Mouse (Mus musculus) hindbrain, embryonic 11.5 days (tissue): Measurements from ENCODE around the gene Akap6. TPM values are rescaled to one million over a fixed set of nuclear protein-coding genes. Genes with fewer than 3 reads are reported as not detected.

ENCODE experiments used
- ATAC-seq: fragments of 200-750 bp; cut with Nextera tagmentation; 2 replicates; pipeline ENCODE4 v1.8.0; 2017; ENCODE audit warnings: mild to moderate bottlenecking, moderate TSS enrichment, moderate library complexity; ENCODE audit not compliant: low FRiP score
- DNase-seq: peaks from one replicate; pipeline ENCODE4 v3.0.0-alpha.2; 2015; ENCODE audit warnings: low spot score
- H3K27ac ChIP-seq: fragments of 300-500 bp; sonication (generic); 2 replicates; pipeline ENCODE4 v1.5.1; 2014; ENCODE audit warnings: mild to moderate bottlenecking, low read depth, low read length
- H3K27me3 ChIP-seq: fragments of 300-500 bp; sonication (generic); 2 replicates; pipeline ENCODE4 v1.6.1; 2014; ENCODE audit warnings: mild to moderate bottlenecking, low read length, moderate library complexity, mixed read lengths; ENCODE audit not compliant: control insufficient read depth, insufficient read depth
- H3K36me3 ChIP-seq: fragments of 300-500 bp; sonication (generic); 2 replicates; pipeline ENCODE4 v1.6.1; 2014; ENCODE audit warnings: mild to moderate bottlenecking, low read length, moderate library complexity, mixed read lengths; ENCODE audit not compliant: control insufficient read depth, insufficient read depth
- H3K4me1 ChIP-seq: fragments of 300-500 bp; sonication (generic); replicated peaks from 2 replicates; pipeline ENCODE4 v1.6.1; 2014; ENCODE audit warnings: low read length, mixed read lengths; ENCODE audit not compliant: control insufficient read depth, insufficient read depth
- H3K4me2 ChIP-seq: fragments of 300-500 bp; sonication (generic); replicated peaks from 2 replicates; pipeline ENCODE4 v1.6.1; 2014; ENCODE audit warnings: mild to moderate bottlenecking, low read depth, low read length
- H3K4me3 ChIP-seq: fragments of 300-500 bp; sonication (generic); 2 replicates; pipeline ENCODE4 v1.5.1; 2014; ENCODE audit warnings: low read depth, low read length
- H3K9ac ChIP-seq: fragments of 300-500 bp; sonication (generic); 2 replicates; pipeline ENCODE4 v1.6.1; 2014; ENCODE audit warnings: low read depth, low read length
- H3K9me3 ChIP-seq: fragments of 300-500 bp; sonication (generic); 2 replicates; pipeline ENCODE4 v1.6.1; 2016; ENCODE audit warnings: low read length; ENCODE audit not compliant: control insufficient read depth
- WGBS: fragments of 180-500 bp; shearing (Covaris S2); extraction: QIAGEN DNeasy Blood & Tissue Kit; methylation state at CpG from one replicate; pipeline ENCODE4 v1.1.7; 2014; 5-methylcytosine and 5-hydroxymethylcytosine counted together
- polyA plus RNA-seq: library from polyadenylated mRNA; unstranded; fragments of >200 nt; fragmentation: Nextera tagmentation; extraction: Ambion mirVana; gene quantifications from 2 replicates; pipeline ENCODE4 v1.2.1, GENCODE M21; 2014

The Akap6 gene
- polyA plus RNA-seq, 1 experiment from 2014 or later: 35.7 TPM

DNA sequence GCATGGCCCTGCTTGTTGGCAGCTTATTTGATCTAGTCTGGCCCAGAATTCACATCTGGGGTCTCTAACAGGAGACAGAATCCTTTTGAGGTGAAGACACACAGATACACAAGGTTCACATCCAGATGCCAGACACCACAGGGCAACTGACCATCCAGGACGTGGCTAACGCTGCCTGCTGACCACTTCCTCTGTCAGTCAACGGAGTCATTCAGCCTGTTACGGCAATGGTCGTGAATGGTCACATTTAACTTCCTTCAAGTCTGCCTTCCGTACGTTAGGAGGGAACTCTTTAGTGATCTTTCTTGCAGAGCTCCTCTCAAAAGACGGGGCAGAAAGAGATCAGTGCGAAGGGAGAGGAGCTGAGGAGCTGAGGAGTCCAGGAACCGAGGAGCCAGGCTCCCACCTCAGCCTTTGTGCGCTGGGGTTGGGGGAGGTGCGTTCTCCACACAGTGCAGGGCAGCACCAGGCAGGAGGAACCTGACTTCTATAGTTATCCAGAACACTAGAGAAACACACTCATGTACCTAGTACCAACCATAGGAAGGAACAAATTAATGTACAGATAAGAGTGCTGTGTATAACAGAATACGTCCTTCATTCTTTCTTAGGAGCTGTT, 209.4 kb downstream of the Akap6 start:
- H3K36me3 ChIP-seq: no peaks in the 10 kb centered on the region
- no peak for DNase-seq
- no peaks in the 10 kb centered on the region for H3K4me1 ChIP-seq
- H3K9ac ChIP-seq: no peak overlapping the region
- H3K9me3 ChIP-seq: no peaks in the 10 kb centered on the region
- no peaks in the 10 kb centered on the region for H3K27me3 ChIP-seq
- no peak overlapping the region for H3K4me2 ChIP-seq
- no peak overlapping the region for H3K4me3 ChIP-seq
- H3K27ac ChIP-seq: no peak overlapping the region
- WGBS: 68% methylated on average over 13 of the region's 13 CpGs
- ATAC-seq: no peak

- ATAC-seq: no peak
- Histone ChIP-seq H3K9ac (no peak overlapping the region), H3K9me3 (no peaks in the 10 kb centered on the region), H3K4me3 (no peak overlapping the region), H3K27ac (no peak overlapping the region), H3K36me3 (no peaks in the 10 kb centered on the region), H3K27me3 (no peaks in the 10 kb centered on the region), H3K4me2 (no peak overlapping the region), H3K4me1 (no peaks in the 10 kb centered on the region)
- WGBS: 85% methylated on average over 13 of the region's 13 CpGs
- no peak for DNase-seq
Measured at GRCm38 (mm10) chr12:52910345-52910744, 211.2 kb downstream of the Akap6 start.

- no peak for ATAC-seq
- Histone ChIP-seq H3K4me1 (no peaks in the 10 kb centered on the region), H3K27me3 (no peaks in the 10 kb centered on the region), H3K9me3 (no peaks in the 10 kb centered on the region), H3K27ac (no peak overlapping the region), H3K36me3 (no peaks in the 10 kb centered on the region), H3K4me3 (no peak overlapping the region), H3K4me2 (no peak overlapping the region), H3K9ac (no peak overlapping the region)
- peak; percentile 84 for DNase-seq
- 25% methylated on average over 8 of the region's 8 CpGs for WGBS
Measured at GRCm38 (mm10) chr12:52910819-52911218, 211.6 kb downstream of the Akap6 start.

DNA sequence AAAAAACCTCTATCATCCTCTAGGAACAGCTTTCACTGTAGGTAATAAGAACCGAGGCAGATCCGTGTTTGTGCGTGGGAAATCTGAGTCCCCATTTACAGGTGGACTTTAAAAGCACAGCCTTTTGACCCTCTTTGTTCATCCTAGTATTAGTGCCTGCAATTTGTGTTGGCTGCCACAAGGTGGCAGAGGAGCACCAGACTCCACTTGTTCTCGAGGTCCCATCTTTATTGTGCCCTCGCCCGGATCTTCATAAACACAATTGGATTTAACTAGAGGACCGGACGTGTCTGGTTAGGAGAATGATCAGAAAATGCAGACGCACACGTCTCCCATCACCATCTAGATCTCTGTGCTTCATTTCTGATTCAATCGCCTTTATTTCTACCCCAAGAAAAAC, 219.8 kb downstream of the Akap6 start:
- Histone ChIP-seq H3K4me1 (no peaks in the 10 kb centered on the region), H3K4me2 (no peak overlapping the region), H3K27me3 (no peaks in the 10 kb centered on the region), H3K9me3 (no peaks in the 10 kb centered on the region), H3K4me3 (no peak overlapping the region), H3K9ac (no peak overlapping the region), H3K36me3 (no peaks in the 10 kb centered on the region), H3K27ac (no peak overlapping the region)
- ATAC-seq (no peak), DNase-seq (peak; percentile 72)
- WGBS: 26% methylated on average over 11 of the region's 11 CpGs

GRCm38 (mm10) chr12:52922510-52922909, 223.3 kb downstream of the Akap6 start:
- DNase-seq (no peak), ATAC-seq (no peak)
- H3K36me3 ChIP-seq: no peaks in the 10 kb centered on the region
- H3K4me2 ChIP-seq: no peak overlapping the region
- H3K27ac ChIP-seq: no peak overlapping the region
- H3K4me1 ChIP-seq: no peaks in the 10 kb centered on the region
- no peaks in the 10 kb centered on the region for H3K27me3 ChIP-seq
- no peak overlapping the region for H3K4me3 ChIP-seq
- no peaks in the 10 kb centered on the region for H3K9me3 ChIP-seq
- WGBS: 89% methylated on average over 6 of the region's 6 CpGs
- no peak overlapping the region for H3K9ac ChIP-seq

GRCm38 (mm10) chr12:52925448-52925847, 226.3 kb downstream of the Akap6 start:
- Histone ChIP-seq H3K27me3 (no peaks in the 10 kb centered on the region), H3K9ac (no peak overlapping the region), H3K9me3 (no peaks in the 10 kb centered on the region), H3K36me3 (no peaks in the 10 kb centered on the region), H3K4me1 (no peaks in the 10 kb centered on the region), H3K4me2 (no peak overlapping the region), H3K4me3 (no peak overlapping the region), H3K27ac (no peak overlapping the region)
- DNase-seq: no peak
- 67% methylated on average over 4 of the region's 4 CpGs for WGBS
- ATAC-seq: no peak

GRCm38 (mm10) chr12:52933832-52934231, 234.6 kb downstream of the Akap6 start:
- Histone ChIP-seq H3K4me3 (no peak overlapping the region), H3K27ac (no peak overlapping the region), H3K27me3 (no peaks in the 10 kb centered on the region), H3K36me3 (no peaks in the 10 kb centered on the region), H3K4me1 (no peaks in the 10 kb centered on the region), H3K9ac (no peak overlapping the region), H3K9me3 (no peaks in the 10 kb centered on the region), H3K4me2 (no peak overlapping the region)
- ATAC-seq: no peak
- WGBS: 83% methylated on average over 5 of the region's 13 CpGs
- no peak for DNase-seq

DNA sequence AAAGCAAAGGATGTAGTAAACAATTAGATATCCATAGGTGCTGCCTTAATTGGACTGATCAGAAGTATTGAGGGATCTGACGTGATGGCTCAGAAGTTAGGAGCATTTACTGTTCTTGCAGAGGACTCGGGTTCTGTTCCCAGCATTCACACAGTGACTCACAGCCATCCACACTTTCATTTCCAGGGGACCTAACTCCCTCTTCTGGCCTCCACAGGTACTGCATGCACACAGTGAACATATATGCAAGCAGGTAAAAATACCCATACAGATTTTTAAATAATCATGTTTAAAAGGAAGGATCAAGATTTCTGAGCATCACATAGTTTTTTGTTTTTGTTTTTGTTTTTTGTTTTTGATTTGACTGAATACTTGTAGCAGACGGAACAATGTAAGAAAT, 235.8 kb downstream of the Akap6 start:
- H3K9ac ChIP-seq: no peak overlapping the region
- no peaks in the 10 kb centered on the region for H3K9me3 ChIP-seq
- 91% methylated on average over 3 of the region's 3 CpGs for WGBS
- no peak for ATAC-seq
- no peak for DNase-seq
- H3K27ac ChIP-seq: no peak overlapping the region
- H3K4me1 ChIP-seq: no peaks in the 10 kb centered on the region
- no peaks in the 10 kb centered on the region for H3K36me3 ChIP-seq
- no peak overlapping the region for H3K4me3 ChIP-seq
- H3K27me3 ChIP-seq: no peaks in the 10 kb centered on the region
- H3K4me2 ChIP-seq: no peak overlapping the region

GRCm38 (mm10) chr12:52938786-52939185, 239.6 kb downstream of the Akap6 start:
- Histone ChIP-seq H3K27me3 (no peaks in the 10 kb centered on the region), H3K4me3 (no peak overlapping the region), H3K9me3 (no peaks in the 10 kb centered on the region), H3K27ac (no peak overlapping the region), H3K4me1 (no peaks in the 10 kb centered on the region), H3K36me3 (no peaks in the 10 kb centered on the region), H3K4me2 (no peak overlapping the region), H3K9ac (no peak overlapping the region)
- ATAC-seq: no peak
- 85% methylated on average over 5 of the region's 5 CpGs for WGBS
- no peak for DNase-seq
